Mouse (Mus musculus): Measurements from ENCODE around the gene Ttyh2.
A peak's percentile ranks its signal among the peaks of the same experiment; 100 is the strongest.
"Not testable (repeated sequence)": the region's sequence is repeated elsewhere in the genome, so short reads cannot be mapped to it uniquely, and the experiment has no call there.

The Ttyh2 gene

GRCm38 (mm10) chr11:114662746-114663362 is 12.4 kb upstream of the Ttyh2 start:
- DNase-seq, result peak; percentile 80

- no peak for DNase-seq
These were observed 11.1 kb upstream of the Ttyh2 start for GRCm38 (mm10) chr11:114664164-114664563.

GRCm38 (mm10) chr11:114665463-114665862 is 9.8 kb upstream of the Ttyh2 start:
- no peak for DNase-seq

GRCm38 (mm10) chr11:114666786-114667185 is 8.4 kb upstream of the Ttyh2 start:
- no peak for DNase-seq

- no peak for DNase-seq
These were observed 7.8 kb upstream of the Ttyh2 start for GRCm38 (mm10) chr11:114667236-114667931.

GRCm38 (mm10) chr11:114667932-114668285 is 7.3 kb upstream of the Ttyh2 start:
- peak; percentile 43 for DNase-seq

- peak; percentile 88 for DNase-seq
These were observed 6.9 kb upstream of the Ttyh2 start, which contains the start of gene Rpl38 for GRCm38 (mm10) chr11:114668301-114668710. Rpl38 (plus strand) TSS chr11:114668524.

- DNase-seq, result peak; percentile 86
These were observed 6.2 kb upstream of the Ttyh2 start for GRCm38 (mm10) chr11:114668741-114669623.

GRCm38 (mm10) chr11:114669651-114670168 is 5.5 kb upstream of the Ttyh2 start:
- no peak for DNase-seq

- DNase-seq, result no peak
These were observed 4.1 kb upstream of the Ttyh2 start for GRCm38 (mm10) chr11:114671147-114671546.

- DNase-seq, result peak; percentile 77
These were observed 2.2 kb upstream of the Ttyh2 start for GRCm38 (mm10) chr11:114672794-114673718.

GRCm38 (mm10) chr11:114673719-114674050 is 1.5 kb upstream of the Ttyh2 start:
- DNase-seq, result no peak

- DNase-seq, result no peak
These were observed 1.1 kb upstream of the Ttyh2 start for GRCm38 (mm10) chr11:114674180-114674579.

- DNase-seq, result not testable (repeated sequence)
These were observed 435 bp upstream of the Ttyh2 start for GRCm38 (mm10) chr11:114674796-114675195.

- DNase-seq, result no peak
These were observed 683 bp downstream of the Ttyh2 start for GRCm38 (mm10) chr11:114675826-114676401.

GRCm38 (mm10) chr11:114676431-114676830 is 1.2 kb downstream of the Ttyh2 start:
- DNase-seq, result no peak

GRCm38 (mm10) chr11:114676896-114677530 is 1.8 kb downstream of the Ttyh2 start:
- DNase-seq, result no peak

GRCm38 (mm10) chr11:114679582-114679981 is 4.4 kb downstream of the Ttyh2 start:
- no peak for DNase-seq

GRCm38 (mm10) chr11:114680291-114680690 is 5.1 kb downstream of the Ttyh2 start:
- DNase-seq, result no peak

- DNase-seq, result no peak
These were observed 5.8 kb downstream of the Ttyh2 start for GRCm38 (mm10) chr11:114681054-114681453.

- no peak for DNase-seq
These were observed 7.2 kb downstream of the Ttyh2 start for GRCm38 (mm10) chr11:114682321-114682900.

Data from right cerebral cortex, postnatal 4 days (tissue).